Mouse (Mus musculus): ENCODE data around the gene Alox12b.

- TF ChIP-seq CTCF (conservative IDR thresholded peaks at IDR 0.05; ENCODE audit: insufficient read depth, insufficient read length, low read depth, low read length) (no peak), POLR2A (IDR thresholded peaks at IDR 0.05; ENCODE audit: low read depth, low read length) (no peak)
Measured at GRCm38 (mm10) chr11:69125852-69125918, 31.1 kb upstream of the Alox12b start, which contains the start of gene Aloxe3.
